Mouse (Mus musculus): ENCODE data around the gene R3hcc1l.

The R3hcc1l gene

DNA sequence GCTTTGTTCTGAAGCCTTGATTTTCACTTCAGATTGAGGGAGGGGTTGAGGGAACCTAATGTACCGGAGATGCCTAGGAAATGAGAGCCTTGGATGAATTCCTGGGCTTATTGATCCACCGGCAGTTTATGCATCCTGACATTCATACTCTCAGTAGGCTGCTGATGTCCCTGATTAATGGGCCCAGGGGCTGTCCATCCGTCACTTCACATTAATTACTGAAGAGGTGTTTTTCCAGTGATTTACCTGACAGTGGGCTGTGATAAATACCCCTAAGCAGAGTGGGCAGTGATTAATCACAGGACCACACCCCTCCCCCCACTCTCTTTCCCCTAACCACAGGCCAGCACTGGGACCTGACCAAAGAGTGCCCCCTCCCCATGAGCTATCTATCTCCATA is 22.1 kb downstream of the R3hcc1l start:
- no peak for DNase-seq (ENCODE audit: low spot score)

GRCm38 (mm10) chr19:42558701-42559100 is 40.1 kb downstream of the R3hcc1l start:
- DNase-seq (ENCODE audit: low spot score) = no peak

- DNase-seq (ENCODE audit: low spot score) = no peak
Measured at GRCm38 (mm10) chr19:42561991-42562390, 43.4 kb downstream of the R3hcc1l start.

- no peak for DNase-seq (ENCODE audit: low spot score)
Measured at GRCm38 (mm10) chr19:42562981-42563380, 44.4 kb downstream of the R3hcc1l start.

DNA sequence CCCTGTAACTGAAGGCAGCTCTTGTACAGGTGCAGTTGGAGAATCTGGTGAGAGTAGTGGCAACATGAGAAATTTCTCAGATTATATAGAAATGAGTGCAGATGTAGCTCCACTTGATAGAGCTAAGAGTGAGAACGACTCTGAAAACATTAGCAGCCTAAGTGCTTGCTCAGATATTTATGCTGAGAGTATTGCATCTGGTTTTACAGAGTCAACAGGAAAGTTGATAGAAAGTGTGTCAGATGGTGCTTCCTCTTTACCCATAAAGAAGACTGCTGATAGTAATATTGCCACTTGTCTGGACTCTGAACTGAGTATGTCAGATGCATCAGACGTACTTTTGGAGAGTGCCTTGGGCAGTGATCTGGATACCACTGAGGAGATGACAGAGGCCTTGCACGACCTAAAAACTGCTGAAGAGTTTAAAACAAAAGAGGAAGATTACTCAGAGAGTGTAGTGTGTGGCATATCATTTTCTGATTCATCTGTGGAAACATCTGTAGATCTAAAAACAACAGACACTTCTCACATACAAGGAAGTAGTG is 45.2 kb downstream of the R3hcc1l start:
- no peak for DNase-seq (ENCODE audit: low spot score)

DNA sequence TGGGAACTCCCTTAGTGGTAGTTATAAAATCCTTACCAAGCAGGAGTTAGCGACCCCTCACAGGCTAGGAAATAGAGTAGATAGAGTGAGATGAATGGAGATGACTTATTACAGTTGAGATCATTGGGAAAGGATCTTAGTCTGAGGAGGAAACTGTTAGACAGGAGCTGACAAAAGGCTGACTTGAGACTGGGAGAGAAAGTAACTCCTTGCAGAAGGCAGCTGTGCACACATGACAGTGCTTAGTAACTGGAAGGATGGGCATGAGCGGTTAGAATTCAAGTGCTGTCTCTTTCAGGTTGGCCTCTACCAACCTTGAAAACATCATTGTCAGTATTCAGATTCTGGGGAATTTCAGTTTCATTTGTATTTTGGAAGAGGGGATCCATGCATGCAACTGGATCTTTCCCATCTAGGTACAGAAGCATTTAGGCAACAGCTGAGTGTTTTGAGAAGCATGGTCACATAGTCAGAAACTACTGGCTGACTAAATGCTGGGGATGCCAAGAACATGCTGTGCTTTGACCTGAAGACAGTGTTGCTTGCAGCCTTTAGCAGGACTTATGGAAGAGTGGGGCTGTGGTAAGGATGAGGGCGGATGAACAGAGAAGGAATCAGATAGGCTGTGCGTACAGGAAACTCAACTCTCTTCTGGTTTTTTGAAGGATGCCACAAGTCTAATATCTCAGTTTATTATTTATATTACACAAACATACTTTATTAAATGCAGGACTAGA is 47.9 kb downstream of the R3hcc1l start:
- DNase-seq (ENCODE audit: low spot score) = no peak

- no peak for DNase-seq (ENCODE audit: low spot score)
Measured at GRCm38 (mm10) chr19:42567020-42567419, 48.5 kb downstream of the R3hcc1l start.

GRCm38 (mm10) chr19:42569076-42569475 is 50.5 kb downstream of the R3hcc1l start:
- DNase-seq (ENCODE audit: low spot score) = no peak

GRCm38 (mm10) chr19:42571291-42571690 is 52.7 kb downstream of the R3hcc1l start:
- no peak for DNase-seq (ENCODE audit: low spot score)

- DNase-seq (ENCODE audit: low spot score) = no peak
Measured at GRCm38 (mm10) chr19:42575317-42575716, 56.8 kb downstream of the R3hcc1l start.

DNA sequence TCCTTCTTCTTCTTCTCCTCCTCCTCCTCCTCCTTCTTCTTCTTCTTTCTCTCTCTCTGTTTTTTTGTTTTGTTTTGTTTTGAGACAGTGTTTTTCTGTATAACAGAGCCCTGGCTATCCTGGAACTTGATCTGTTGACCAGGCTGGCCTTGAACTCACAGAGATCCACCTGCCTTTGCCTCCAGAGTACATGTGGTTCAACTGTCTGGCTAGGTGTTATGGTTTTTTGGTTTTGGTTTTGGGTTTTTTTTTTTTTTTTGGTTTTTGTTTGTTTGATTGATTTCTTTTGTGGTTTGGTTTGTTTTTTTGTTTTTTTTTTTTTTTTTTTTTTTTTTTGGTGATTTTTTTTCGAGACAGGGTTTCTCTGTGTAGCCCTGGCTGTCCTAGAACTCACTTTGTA is 58.3 kb downstream of the R3hcc1l start:
- DNase-seq (ENCODE audit: low spot score) = no peak

DNA sequence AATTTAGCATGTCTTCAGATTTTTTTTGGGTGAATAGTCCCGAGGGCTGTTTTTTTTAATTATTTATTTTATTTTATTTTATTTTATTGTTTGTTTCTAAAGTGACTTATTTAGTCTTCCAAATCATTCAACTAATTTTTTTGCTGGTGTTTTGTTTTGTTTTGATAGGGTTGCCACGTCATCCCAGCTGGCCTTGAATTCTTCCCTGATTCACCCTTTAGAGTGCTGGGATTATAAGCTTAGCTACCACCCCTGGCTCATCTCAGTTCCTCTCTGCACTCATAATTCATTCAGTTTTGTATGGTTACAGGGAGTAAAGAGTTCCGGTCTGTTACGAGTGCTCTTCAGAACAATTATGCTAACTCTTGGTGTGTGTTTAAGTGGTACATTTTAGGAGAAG is 60.1 kb downstream of the R3hcc1l start:
- DNase-seq (ENCODE audit: low spot score) = no peak

DNA sequence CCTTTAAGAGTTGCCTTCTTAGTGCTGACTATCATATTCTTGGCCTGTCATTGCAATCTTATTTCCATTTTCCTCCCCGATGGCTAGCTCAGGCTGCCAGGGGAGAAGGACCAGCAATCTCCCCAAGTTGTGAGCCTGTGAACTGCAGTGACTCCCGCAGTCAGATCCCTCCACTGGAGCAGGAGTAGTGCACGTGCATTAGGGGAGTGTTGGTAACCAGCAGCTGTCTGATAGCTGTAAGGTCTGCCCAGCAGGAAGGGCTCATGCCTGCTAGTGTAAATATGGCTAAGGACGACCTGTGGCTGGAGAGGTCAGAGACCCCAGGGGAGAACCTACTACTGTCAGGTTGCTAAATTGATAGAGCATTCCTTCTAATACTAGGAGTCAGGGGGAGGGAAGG is 62.1 kb downstream of the R3hcc1l start:
- no peak for DNase-seq (ENCODE audit: low spot score)

DNA sequence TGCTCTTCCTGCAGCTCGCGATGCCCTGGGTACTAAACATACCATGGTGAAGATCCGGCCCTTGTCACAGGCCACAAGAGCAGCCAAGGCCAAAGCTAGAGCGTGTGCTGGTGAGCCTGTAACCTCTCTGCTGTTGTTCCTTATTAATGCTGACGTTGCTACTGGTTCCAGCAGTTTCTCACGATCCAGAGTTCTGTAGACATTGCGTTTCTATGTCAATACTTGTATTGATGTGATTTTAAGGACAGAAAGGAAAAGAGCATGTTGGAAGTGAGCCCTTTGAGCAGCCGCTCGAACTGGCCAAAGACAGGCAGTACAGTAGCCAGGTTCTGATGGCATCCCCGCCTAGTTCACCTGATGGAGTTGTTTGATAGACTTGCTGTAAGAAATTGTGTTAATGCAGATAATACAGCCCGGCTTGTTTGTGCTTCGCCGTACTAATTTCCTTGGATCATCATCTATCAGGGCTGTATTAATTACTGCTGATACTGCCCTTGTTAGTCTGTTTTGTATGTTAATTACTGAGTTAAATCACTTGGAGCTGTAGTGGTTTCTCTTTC is 64.3 kb downstream of the R3hcc1l start:
- no peak for DNase-seq (ENCODE audit: low spot score)

- DNase-seq (ENCODE audit: low spot score) = no peak
Measured at GRCm38 (mm10) chr19:42583677-42584076, 65.1 kb downstream of the R3hcc1l start.

DNA sequence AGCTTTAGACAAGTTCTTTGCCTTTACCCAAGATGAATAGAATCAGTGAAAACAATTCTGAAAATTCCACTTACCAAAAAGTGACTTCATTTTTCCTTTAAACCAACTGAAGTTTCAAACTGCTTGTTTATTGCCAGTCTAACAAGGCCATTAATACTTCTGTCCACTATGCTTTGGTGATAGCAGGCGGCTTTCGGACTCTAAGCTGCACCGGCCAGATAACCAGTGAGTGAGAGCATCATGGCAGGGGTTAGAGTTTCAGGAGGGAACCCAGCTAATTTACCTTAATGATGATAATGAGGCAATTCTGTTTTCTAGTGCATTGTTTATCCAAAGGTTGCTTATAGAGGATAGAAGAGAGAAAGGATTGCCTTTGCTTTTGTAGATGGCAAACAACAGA is 65.6 kb downstream of the R3hcc1l start:
- no peak for DNase-seq (ENCODE audit: low spot score)

DNA sequence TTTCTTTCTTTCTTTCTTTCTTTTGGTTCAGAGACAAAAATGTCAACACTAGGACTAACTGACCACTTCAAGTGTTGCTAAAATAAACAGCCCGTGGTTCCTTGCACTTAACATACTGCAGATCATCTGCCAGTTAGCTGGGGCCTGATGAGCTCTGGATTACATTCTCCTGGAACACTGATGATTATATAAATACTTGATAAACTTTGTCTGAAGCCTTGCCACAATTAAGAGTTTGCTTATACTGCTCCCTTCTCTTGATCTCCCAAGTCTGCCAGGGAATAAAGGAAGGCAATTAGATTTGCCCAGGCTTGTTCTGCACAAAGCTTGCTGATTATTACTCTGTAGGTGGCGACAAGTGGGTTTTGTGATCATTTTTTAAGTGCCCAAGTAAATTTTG is 69.1 kb downstream of the R3hcc1l start:
- DNase-seq (ENCODE audit: low spot score) = no peak

- no peak for DNase-seq (ENCODE audit: low spot score)
Measured at GRCm38 (mm10) chr19:42589246-42589645, 70.7 kb downstream of the R3hcc1l start.

GRCm38 (mm10) chr19:42591534-42591933 is 73.0 kb downstream of the R3hcc1l start:
- DNase-seq (ENCODE audit: low spot score) = no peak

GRCm38 (mm10) chr19:42593456-42593855 is 74.9 kb downstream of the R3hcc1l start:
- no peak for DNase-seq (ENCODE audit: low spot score)

DNA sequence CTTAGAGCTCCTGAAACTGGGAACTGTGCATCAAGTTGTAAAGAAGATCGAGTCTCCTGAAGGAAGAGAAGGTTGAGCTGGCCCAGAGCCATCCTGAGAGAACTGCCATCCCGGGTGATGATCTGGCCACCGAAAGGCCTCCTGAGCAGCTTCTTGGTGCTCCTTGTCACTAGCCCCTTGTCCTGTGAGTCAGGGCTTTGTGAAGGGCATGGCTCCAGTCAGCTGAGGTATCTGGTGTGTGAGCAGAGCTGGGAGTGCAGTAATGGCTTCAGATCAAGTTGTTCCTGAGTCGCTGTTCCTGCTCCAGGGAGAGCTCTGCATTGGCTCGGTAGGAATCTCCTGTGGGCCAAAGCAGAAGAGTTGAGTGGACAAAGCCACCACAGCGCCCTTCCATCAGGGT is 76.5 kb downstream of the R3hcc1l start:
- DNase-seq (ENCODE audit: low spot score) = no peak

- DNase-seq (ENCODE audit: low spot score) = no peak
Measured at GRCm38 (mm10) chr19:42597286-42597685, 78.7 kb downstream of the R3hcc1l start.

DNA sequence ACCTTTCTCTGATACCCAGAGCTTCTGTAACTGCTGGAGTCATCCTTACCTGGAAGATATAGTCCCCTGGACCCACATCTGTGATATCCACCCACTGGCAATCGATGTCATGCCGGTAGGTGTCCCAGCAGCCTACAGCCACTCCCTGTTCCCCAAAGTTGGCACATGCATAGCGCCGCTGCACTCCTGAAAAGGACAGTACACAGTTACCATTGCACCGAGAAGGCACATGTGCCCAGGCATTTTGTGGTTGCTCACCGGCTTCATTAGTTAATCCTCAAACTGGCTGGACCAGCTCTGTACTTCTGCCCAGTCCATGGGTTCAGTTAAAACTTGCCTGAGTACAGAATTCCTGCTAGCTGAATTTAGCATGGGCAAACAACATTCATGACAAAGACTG is 79.3 kb downstream of the R3hcc1l start:
- DNase-seq (ENCODE audit: low spot score) = no peak

DNA sequence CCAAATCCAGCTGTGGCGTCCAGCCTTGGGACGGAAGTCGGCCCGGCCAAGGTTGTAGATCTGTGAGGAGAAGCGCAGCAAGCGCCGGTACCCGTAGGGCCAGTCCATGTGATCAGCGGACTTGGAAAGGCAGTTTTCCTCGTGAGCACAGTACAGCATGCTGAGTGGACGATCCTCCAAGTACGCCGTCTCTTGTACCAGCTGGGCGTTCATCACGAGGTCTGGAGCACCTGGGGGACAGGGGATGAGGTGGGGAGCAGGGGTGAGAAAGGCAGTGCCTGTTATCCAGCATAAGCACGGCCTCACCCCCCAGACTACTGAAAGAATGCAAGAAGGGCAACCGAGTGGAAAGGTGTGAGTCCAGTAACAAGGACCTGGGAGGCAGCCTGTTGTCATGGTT is 81.3 kb downstream of the R3hcc1l start:
- no peak for DNase-seq (ENCODE audit: low spot score)

Data from urinary bladder, postnatal 25 days (tissue).